Mouse (Mus musculus): ENCODE data around the gene Dnajb4. TPM values are rescaled to one million over a fixed set of nuclear protein-coding genes. Genes with fewer than 3 reads are reported as not detected.
"Not testable (repeated sequence)": the region's sequence is repeated elsewhere in the genome, so short reads cannot be mapped to it uniquely, and the experiment has no call there.

The Dnajb4 gene
- 25.9 and 28.8 TPM in 2 replicates for polyA plus RNA-seq (2015; fragmentation: Nextera tagmentation; extraction: Ambion mirVana)

DNA sequence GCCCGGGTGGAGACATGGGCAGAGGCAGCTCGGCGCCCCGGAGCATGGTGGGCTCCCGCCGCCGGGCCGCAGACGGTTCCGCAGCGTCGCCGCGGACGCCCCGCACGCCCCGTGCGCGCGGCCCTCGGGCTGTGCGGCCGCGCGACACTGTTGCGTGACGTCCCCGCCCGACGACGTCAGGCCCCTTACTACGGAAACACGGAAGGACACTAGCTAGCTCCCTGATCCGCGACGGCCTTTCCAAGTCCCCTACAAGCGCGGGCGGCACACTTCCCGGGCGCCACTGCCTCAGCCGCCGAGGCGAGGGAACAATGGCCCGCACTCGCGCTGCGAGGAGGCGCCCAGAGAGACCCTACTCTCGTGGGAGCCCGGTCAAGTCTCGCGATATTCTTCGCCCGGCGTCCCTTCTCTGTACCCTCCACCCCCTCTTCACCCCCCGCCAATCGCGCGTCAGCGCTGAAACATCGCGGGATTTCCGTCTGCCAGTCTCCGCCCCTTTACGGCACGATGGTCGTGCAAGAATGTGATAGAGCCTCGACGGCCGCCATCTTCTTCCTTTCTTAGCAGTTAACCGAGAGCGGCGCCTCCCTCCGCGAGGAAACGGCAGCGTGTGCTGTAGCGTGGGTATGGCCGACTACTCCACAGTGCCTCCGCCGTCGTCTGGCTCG is at the start of gene Dnajb4, which contains the start of gene Fubp1:
Gene Dnajb4, minus strand, starts transcription at position 336 of the 668 bp plus-strand sequence.
Gene Fubp1, plus strand, starts transcription at position 456 of the 668 bp plus-strand sequence.
- DNase-seq, result peak; percentile 100
- Histone ChIP-seq H3K9ac (replicated peaks) (peak within 1 kb of the TSS; percentile 97), H3K9me3 (ENCODE audit: low read length) (no peaks in the 10 kb centered on the region), H3K4me2 (ENCODE audit: low read depth, low read length) (peak within 1 kb of the TSS; percentile 88), H3K4me3 (ENCODE audit: low read depth, low read length) (peak within 1 kb of the TSS; percentile 93), H3K4me1 (ENCODE audit: insufficient read depth) (peaks cover 19% of the 10 kb centered on the region), H3K27ac (ENCODE audit: low read depth) (peak within 1 kb of the TSS; percentile 99), H3K36me3 (replicated peaks; ENCODE audit: insufficient read depth, low read length) (no peaks in the 10 kb centered on the region), H3K27me3 (ENCODE audit: insufficient read depth, low read length) (no peaks in the 10 kb centered on the region)
- no peak for TF ChIP-seq CTCF (IDR thresholded peaks at IDR 0.05; ENCODE audit: low read depth)
- TF ChIP-seq EP300 (IDR thresholded peaks at IDR 0.05; ENCODE audit: low read depth), result peak; percentile 94
- ATAC-seq, result peak; percentile 94
- WGBS (ENCODE audit: insufficient replicate concordance), result under 1% methylated on average over 72 of the region's 85 CpGs

DNA sequence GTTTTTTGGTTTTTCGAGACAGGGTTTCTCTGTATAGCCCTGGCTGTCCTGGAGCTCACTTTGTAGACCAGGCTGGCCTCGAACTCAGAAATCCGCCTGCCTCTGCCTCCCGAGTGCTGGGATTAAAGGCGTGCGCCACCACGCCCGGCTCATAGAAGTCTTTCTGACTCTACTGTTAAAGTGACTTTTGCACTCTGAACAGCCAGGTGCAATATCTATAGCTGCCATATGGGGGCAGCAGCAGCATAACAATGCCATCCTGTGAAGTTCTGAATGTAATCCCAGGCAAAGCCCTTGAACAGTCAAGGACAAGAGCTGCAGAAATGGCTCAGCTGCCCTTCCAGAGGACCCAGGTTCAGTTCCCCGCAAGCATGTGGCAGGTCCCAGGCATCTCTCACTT is 49.3 kb upstream of the Dnajb4 start:
- not testable (repeated sequence) for H3K27me3 ChIP-seq (ENCODE audit: insufficient read depth, low read length); H3K4me1 ChIP-seq (ENCODE audit: insufficient read depth); H3K36me3 ChIP-seq (replicated peaks; ENCODE audit: insufficient read depth, low read length); H3K9me3 ChIP-seq (ENCODE audit: low read length); H3K4me2 ChIP-seq (ENCODE audit: low read depth, low read length); H3K9ac ChIP-seq (replicated peaks); H3K27ac ChIP-seq (ENCODE audit: low read depth); H3K4me3 ChIP-seq (ENCODE audit: low read depth, low read length)
- peak; percentile 61 for ATAC-seq
- 26% methylated on average over 8 of the region's 9 CpGs for WGBS (ENCODE audit: insufficient replicate concordance)
- DNase-seq, result peak; percentile 78
- TF ChIP-seq CTCF (IDR thresholded peaks at IDR 0.05; ENCODE audit: low read depth), result peak; percentile 89

- H3K4me2 ChIP-seq (ENCODE audit: low read depth, low read length), result no peak overlapping the region
- ATAC-seq, result no peak
- H3K4me3 ChIP-seq (ENCODE audit: low read depth, low read length), result no peak overlapping the region
- 83% methylated on average over 3 of the region's 3 CpGs for WGBS (ENCODE audit: insufficient replicate concordance)
- no peaks in the 10 kb centered on the region for H3K27me3 ChIP-seq (ENCODE audit: insufficient read depth, low read length)
- no peak overlapping the region for H3K27ac ChIP-seq (ENCODE audit: low read depth)
- no peaks in the 10 kb centered on the region for H3K36me3 ChIP-seq (replicated peaks; ENCODE audit: insufficient read depth, low read length)
- TF ChIP-seq EP300 (IDR thresholded peaks at IDR 0.05; ENCODE audit: low read depth), result no peak
- TF ChIP-seq CTCF (IDR thresholded peaks at IDR 0.05; ENCODE audit: low read depth), result no peak
- H3K9me3 ChIP-seq (ENCODE audit: low read length), result no peaks in the 10 kb centered on the region
- DNase-seq, result no peak
- H3K4me1 ChIP-seq (ENCODE audit: insufficient read depth), result no peaks in the 10 kb centered on the region; the same call in 1 of the 2 replicates
- H3K9ac ChIP-seq (replicated peaks), result no peak overlapping the region
Observed at GRCm38 (mm10) chr3:152257528-152257927, 47.4 kb upstream of the Dnajb4 start.

DNA sequence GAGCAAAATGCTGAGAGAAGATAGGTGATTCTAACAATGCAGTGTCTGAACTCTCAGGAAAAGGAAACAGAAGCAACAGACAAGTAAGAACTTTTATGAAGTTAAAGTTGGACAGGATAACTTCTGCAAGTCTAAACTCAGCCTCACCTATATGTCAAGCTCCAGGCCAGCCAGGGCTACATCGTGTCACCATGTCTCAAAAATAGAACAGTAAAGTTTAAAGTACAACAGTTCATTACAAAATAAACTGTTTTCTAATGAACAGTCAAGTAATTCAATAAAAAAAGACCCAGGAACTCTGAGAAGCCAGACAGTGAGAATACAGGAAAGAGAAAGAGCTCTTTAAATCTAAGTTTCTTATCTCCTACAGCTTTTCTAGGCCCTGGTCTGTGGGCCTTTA is 40.4 kb upstream of the Dnajb4 start:
- Histone ChIP-seq H3K9me3 (ENCODE audit: low read length) (no peaks in the 10 kb centered on the region), H3K4me2 (ENCODE audit: low read depth, low read length) (no peak overlapping the region), H3K36me3 (replicated peaks; ENCODE audit: insufficient read depth, low read length) (no peaks in the 10 kb centered on the region), H3K27me3 (ENCODE audit: insufficient read depth, low read length) (no peaks in the 10 kb centered on the region), H3K4me1 (ENCODE audit: insufficient read depth) (no peaks in the 10 kb centered on the region), H3K27ac (ENCODE audit: low read depth) (peak overlapping the region; percentile 69), H3K9ac (replicated peaks) (no peak overlapping the region), H3K4me3 (ENCODE audit: low read depth, low read length) (no peak overlapping the region)
- no peak for DNase-seq
- no peak for TF ChIP-seq EP300 (IDR thresholded peaks at IDR 0.05; ENCODE audit: low read depth)
- TF ChIP-seq CTCF (IDR thresholded peaks at IDR 0.05; ENCODE audit: low read depth), result no peak
- 63% methylated on average over 1 of the region's 1 CpGs for WGBS (ENCODE audit: insufficient replicate concordance)
- ATAC-seq, result peak; percentile 85

GRCm38 (mm10) chr3:152247708-152248107 is 37.6 kb upstream of the Dnajb4 start:
- no peak overlapping the region for H3K4me3 ChIP-seq (ENCODE audit: low read depth, low read length)
- no peak overlapping the region for H3K4me2 ChIP-seq (ENCODE audit: low read depth, low read length)
- no peak overlapping the region for H3K9ac ChIP-seq (replicated peaks)
- WGBS (ENCODE audit: insufficient replicate concordance), result 73% methylated on average over 12 of the region's 12 CpGs
- H3K27me3 ChIP-seq (ENCODE audit: insufficient read depth, low read length), result no peaks in the 10 kb centered on the region
- no peak for TF ChIP-seq EP300 (IDR thresholded peaks at IDR 0.05; ENCODE audit: low read depth)
- TF ChIP-seq CTCF (IDR thresholded peaks at IDR 0.05; ENCODE audit: low read depth), result no peak
- ATAC-seq, result no peak
- H3K27ac ChIP-seq (ENCODE audit: low read depth), result no peak overlapping the region
- no peaks in the 10 kb centered on the region for H3K36me3 ChIP-seq (replicated peaks; ENCODE audit: insufficient read depth, low read length)
- DNase-seq, result no peak
- H3K9me3 ChIP-seq (ENCODE audit: low read length), result no peaks in the 10 kb centered on the region
- H3K4me1 ChIP-seq (ENCODE audit: insufficient read depth), result no peaks in the 10 kb centered on the region

DNA sequence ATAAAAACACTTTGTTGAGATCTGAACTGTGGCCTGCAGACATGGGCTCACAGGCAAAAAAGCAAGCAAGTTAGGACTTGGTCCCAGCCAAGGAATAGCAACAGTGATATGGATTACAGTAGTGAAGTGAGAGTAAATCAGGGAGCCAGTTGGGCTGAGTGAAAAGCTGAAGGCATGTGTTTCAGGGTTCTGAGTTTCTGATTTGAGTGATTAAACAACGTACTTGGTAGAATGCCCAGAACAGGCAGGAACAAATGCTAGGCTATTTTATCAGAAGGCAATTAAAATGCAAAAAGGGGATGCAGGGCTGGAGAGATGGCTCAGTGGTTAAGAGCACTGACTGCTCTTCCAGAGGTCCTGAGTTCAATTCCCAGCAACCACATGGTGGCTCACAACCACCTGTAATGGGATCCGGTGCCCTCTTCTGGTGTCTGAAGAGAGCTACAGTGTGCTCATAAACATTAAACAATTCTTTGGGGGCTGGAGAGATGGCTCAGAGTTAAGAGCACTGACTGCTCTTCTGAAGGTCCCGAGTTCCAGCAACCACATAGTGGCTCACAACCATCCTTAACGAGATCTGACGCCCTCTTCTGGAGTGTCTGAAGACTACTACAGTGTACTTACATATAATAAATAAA is 35.3 kb upstream of the Dnajb4 start:
- no peaks in the 10 kb centered on the region for H3K4me1 ChIP-seq (ENCODE audit: insufficient read depth)
- no peak overlapping the region for H3K27ac ChIP-seq (ENCODE audit: low read depth)
- ATAC-seq (no peak), DNase-seq (no peak)
- no peak overlapping the region for H3K9ac ChIP-seq (replicated peaks)
- no peak; the same call in 1 of the 2 replicates for TF ChIP-seq CTCF (IDR thresholded peaks at IDR 0.05; ENCODE audit: low read depth)
- no peak for TF ChIP-seq EP300 (IDR thresholded peaks at IDR 0.05; ENCODE audit: low read depth)
- H3K9me3 ChIP-seq (ENCODE audit: low read length), result no peaks in the 10 kb centered on the region
- H3K36me3 ChIP-seq (replicated peaks; ENCODE audit: insufficient read depth, low read length), result no peaks in the 10 kb centered on the region
- no peak overlapping the region for H3K4me3 ChIP-seq (ENCODE audit: low read depth, low read length)
- WGBS (ENCODE audit: insufficient replicate concordance), result 80% methylated on average over 5 of the region's 5 CpGs
- H3K27me3 ChIP-seq (ENCODE audit: insufficient read depth, low read length), result no peaks in the 10 kb centered on the region
- H3K4me2 ChIP-seq (ENCODE audit: low read depth, low read length), result no peak overlapping the region

All from liver, postnatal 0 days (tissue).